Mouse (Mus musculus): ENCODE measurements around the gene Tspan8.

Gene Tspan8

GRCm38 (mm10) chr10:115834017-115834416 is 17.4 kb downstream of the Tspan8 start:
- 91% methylated on average over 6 of the region's 6 CpGs for WGBS

- WGBS: 61% methylated on average over 18 of the region's 18 CpGs
These were observed 30.3 kb downstream of the Tspan8 start for GRCm38 (mm10) chr10:115846930-115847329.

- WGBS: 79% methylated on average over 1 of the region's 1 CpGs
These were observed 31.9 kb downstream of the Tspan8 start for GRCm38 (mm10) chr10:115848511-115848910.

- WGBS: 77% methylated on average over 15 of the region's 15 CpGs
These were observed 43.7 kb downstream of the Tspan8 start for GRCm38 (mm10) chr10:115860210-115860880.

GRCm38 (mm10) chr10:115861967-115862366 is 45.3 kb downstream of the Tspan8 start:
- WGBS: 90% methylated on average over 5 of the region's 5 CpGs

- 92% methylated on average over 5 of the region's 5 CpGs for WGBS
These were observed 66.1 kb downstream of the Tspan8 start for GRCm38 (mm10) chr10:115882757-115883156.

GRCm38 (mm10) chr10:115891924-115892323 is 75.3 kb downstream of the Tspan8 start:
- 58% methylated on average over 4 of the region's 4 CpGs for WGBS

GRCm38 (mm10) chr10:115892973-115893372 is 76.3 kb downstream of the Tspan8 start:
- WGBS: 67% methylated on average over 6 of the region's 6 CpGs

- 82% methylated on average over 5 of the region's 5 CpGs for WGBS
These were observed 77.4 kb downstream of the Tspan8 start for GRCm38 (mm10) chr10:115894045-115894444.

- WGBS: 77% methylated on average over 7 of the region's 7 CpGs
These were observed 80.6 kb downstream of the Tspan8 start for GRCm38 (mm10) chr10:115897235-115897634.

All from cerebral cortex, adult 2 months (tissue).